Mouse (Mus musculus) intestine, embryonic 14.5 days (tissue): ENCODE measurements at regions not wholly inside any gene's neighbourhood (a gene's known extent, or its start where the extent isn't known, plus 50 kb on each side); places are given as distances from the start of the nearest gene placed in this dataset.

ENCODE experiments used
- ATAC-seq: fragments of 200-750 bp; cut with Nextera tagmentation; replicated peaks from 2 replicates; pipeline ENCODE4 v1.8.0; 2017; ENCODE audit warnings: low read depth, moderate number of reproducible peaks, moderate TSS enrichment, moderate library complexity; ENCODE audit not compliant: low FRiP score, low TSS enrichment
- DNase-seq: peaks from one replicate; pipeline ENCODE4 v3.0.0-alpha.2; 2018; ENCODE audit warnings: low spot score
- H3K27ac ChIP-seq: fragments of 300-500 bp; sonication (generic); 2 replicates; pipeline ENCODE4 v1.5.1; 2014; ENCODE audit warnings: low read depth, mild to moderate bottlenecking, control low read depth
- H3K27me3 ChIP-seq: fragments of 300-500 bp; sonication (generic); replicated peaks from 2 replicates; pipeline ENCODE4 v1.6.1; 2014; ENCODE audit warnings: low read length, control low read depth; ENCODE audit not compliant: control insufficient read depth, insufficient read depth
- H3K36me3 ChIP-seq: fragments of 300-500 bp; sonication (generic); 2 replicates; pipeline ENCODE4 v1.6.1; 2014; ENCODE audit warnings: low read length, control low read depth; ENCODE audit not compliant: control insufficient read depth, insufficient read depth
- H3K4me1 ChIP-seq: fragments of 300-500 bp; sonication (generic); replicated peaks from 2 replicates; pipeline ENCODE4 v1.6.1; 2014; ENCODE audit warnings: low read length, control low read depth, mixed read lengths; ENCODE audit not compliant: control insufficient read depth, insufficient read depth
- H3K4me2 ChIP-seq: fragments of 300-500 bp; sonication (generic); 2 replicates; pipeline ENCODE4 v1.6.1; 2014; ENCODE audit warnings: low read length
- H3K4me3 ChIP-seq: fragments of 300-500 bp; sonication (generic); 2 replicates; pipeline ENCODE4 v1.5.1; 2014; ENCODE audit warnings: low read depth, low read length, control low read depth, mixed read lengths
- H3K9ac ChIP-seq: fragments of 300-500 bp; sonication (generic); 2 replicates; pipeline ENCODE4 v1.6.1; 2014; ENCODE audit warnings: mild to moderate bottlenecking, low read length
- H3K9me3 ChIP-seq: fragments of 300-500 bp; sonication (generic); 2 replicates; pipeline ENCODE4 v1.6.1; 2016; ENCODE audit warnings: low read length, control low read depth; ENCODE audit not compliant: control insufficient read depth
- WGBS: fragments of 180-500 bp; shearing (Covaris S2); extraction: QIAGEN DNeasy Blood & Tissue Kit; methylation state at CpG from one replicate; pipeline ENCODE4 v1.1.7; 2014; 5-methylcytosine and 5-hydroxymethylcytosine counted together

DNA sequence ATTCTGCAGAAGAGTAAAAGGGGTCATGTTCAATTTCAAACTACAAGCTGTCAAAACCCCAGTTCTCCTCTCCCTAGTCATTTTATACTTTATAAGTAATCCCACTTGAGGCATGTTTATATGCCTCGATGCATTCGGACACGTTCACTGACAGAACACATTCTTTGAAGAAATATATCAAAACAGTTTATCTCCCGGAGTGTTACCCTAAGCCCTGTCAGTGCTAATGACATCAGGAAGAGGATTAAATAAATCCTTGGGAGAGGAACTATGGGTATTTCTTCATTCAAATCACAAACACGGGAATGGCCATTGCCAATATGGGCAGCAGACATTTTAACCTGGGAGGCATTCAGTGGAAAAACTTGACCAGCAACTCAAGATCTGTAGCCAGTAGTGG lies 1208.1 kb upstream of the Adgrl2 start:
- H3K27me3 ChIP-seq, result no peaks in the 10 kb centered on the region
- no peaks in the 10 kb centered on the region for H3K9me3 ChIP-seq
- no peak overlapping the region for H3K9ac ChIP-seq
- WGBS, result 30% methylated on average over 5 of the region's 5 CpGs
- ATAC-seq (no peak), DNase-seq (no peak)
- H3K4me2 ChIP-seq, result no peak overlapping the region
- no peaks in the 10 kb centered on the region; the same call in 1 of the 2 replicates for H3K4me1 ChIP-seq
- H3K27ac ChIP-seq, result no peak overlapping the region
- H3K36me3 ChIP-seq, result no peaks in the 10 kb centered on the region
- no peak overlapping the region for H3K4me3 ChIP-seq

DNA sequence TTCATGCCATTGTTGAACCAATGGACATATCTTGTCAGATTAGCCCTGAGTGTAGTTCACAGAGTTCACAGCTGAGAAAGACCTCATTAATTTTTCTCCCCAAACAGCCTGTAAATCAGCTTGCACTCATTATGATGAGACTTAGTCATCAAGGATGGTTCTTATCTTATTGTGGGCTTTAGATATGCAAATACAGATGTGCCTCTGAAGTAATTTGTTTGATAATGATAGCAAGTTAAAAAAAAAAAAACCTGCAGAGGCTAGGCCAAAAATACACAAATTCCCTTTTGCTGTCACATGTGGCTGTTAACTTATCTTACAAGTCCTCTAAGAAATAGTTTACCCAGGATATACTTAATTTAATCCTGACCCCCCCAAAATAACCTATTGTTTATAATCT lies 1215.5 kb upstream of the Adgrl2 start:
- no peak for ATAC-seq
- Histone ChIP-seq H3K4me1 (no peaks in the 10 kb centered on the region), H3K36me3 (no peaks in the 10 kb centered on the region), H3K27me3 (no peaks in the 10 kb centered on the region), H3K27ac (no peak overlapping the region), H3K9ac (no peak overlapping the region), H3K4me3 (no peak overlapping the region), H3K9me3 (no peaks in the 10 kb centered on the region), H3K4me2 (no peak overlapping the region)
- no peak for DNase-seq

DNA sequence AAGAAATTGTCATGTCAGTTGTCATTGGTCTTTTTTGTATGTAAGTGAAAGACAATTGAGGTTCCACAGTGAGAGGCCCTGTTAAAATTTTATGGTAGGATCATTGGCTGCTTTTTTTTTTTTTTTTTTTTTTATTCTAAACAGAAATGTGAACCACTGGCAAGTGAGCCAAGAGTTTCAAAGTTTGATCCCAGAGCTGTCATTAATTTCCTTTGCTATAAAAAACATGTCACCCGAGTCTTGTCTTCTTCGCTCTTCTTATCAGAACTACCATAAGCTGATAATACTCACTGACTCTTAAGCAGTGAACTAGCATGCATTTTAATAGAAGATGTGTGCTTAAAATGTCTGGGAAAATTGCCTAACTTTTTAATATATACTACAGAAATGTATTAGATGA lies 1204.4 kb upstream of the Adgrl4 start:
- Histone ChIP-seq H3K4me1 (no peaks in the 10 kb centered on the region), H3K9ac (no peak overlapping the region), H3K9me3 (no peaks in the 10 kb centered on the region), H3K27me3 (no peaks in the 10 kb centered on the region), H3K36me3 (no peaks in the 10 kb centered on the region), H3K4me2 (no peak overlapping the region), H3K4me3 (no peak overlapping the region), H3K27ac (no peak overlapping the region)
- no peak for ATAC-seq
- 76% methylated on average over 2 of the region's 2 CpGs for WGBS
- no peak for DNase-seq

DNA sequence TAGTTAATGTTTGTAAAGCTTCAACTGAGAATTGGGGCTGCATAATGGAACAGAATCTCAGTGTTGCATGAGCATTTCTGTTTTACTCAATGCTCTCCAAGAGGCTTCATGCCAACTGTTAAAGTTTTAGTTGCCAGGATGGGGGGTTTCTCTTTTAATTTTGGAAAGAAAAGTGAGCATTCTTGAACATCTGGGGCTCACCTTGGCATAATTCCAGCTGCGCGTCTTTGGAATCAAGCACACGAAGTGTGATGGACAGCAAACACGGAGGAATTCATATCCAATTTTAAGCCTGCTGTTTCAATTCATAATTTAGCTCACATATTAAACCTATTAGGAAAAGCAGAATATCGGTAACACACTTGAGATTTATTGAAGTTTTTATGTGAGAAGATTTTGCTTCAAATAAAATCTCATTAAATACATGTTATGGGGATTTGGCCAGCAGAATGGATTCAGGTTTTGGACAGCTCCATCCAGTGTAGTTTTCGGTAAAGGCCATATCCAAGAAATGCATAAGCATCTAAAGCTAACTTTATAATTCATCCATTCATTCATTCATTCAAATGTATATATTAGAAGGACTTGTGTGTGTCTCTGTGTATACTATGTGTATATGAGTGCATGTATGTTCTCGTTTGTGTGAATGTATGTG lies 1200.6 kb upstream of the Adgrl4 start:
- Histone ChIP-seq H3K27me3 (no peaks in the 10 kb centered on the region), H3K36me3 (no peaks in the 10 kb centered on the region), H3K4me3 (no peak overlapping the region), H3K9me3 (no peaks in the 10 kb centered on the region), H3K9ac (no peak overlapping the region), H3K4me2 (no peak overlapping the region), H3K27ac (no peak overlapping the region), H3K4me1 (no peaks in the 10 kb centered on the region)
- WGBS, result 84% methylated on average over 7 of the region's 7 CpGs
- no peak for DNase-seq
- ATAC-seq, result no peak

DNA sequence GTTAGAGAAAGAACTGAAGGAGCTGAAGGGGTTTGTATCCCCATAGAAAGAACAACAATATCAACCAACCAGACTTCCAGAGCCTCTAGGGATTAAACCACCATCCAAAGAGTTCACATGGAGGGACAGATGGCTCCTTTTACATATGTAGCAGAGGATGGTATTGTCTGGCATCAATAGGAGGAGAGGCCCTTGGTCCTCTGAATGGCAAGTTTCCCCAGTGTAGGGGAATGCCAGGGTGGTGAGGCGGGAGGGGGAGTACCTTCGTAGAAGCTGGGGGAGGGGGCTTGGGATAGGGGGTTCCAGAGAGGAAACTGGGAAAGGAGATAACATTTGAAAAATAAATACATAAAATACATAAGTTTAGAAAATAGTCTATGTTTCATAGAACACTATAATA lies 1162.6 kb upstream of the Adgrl4 start:
- no peak overlapping the region for H3K4me3 ChIP-seq
- H3K9me3 ChIP-seq, result no peaks in the 10 kb centered on the region
- no peak overlapping the region for H3K9ac ChIP-seq
- DNase-seq (no peak), ATAC-seq (no peak)
- H3K36me3 ChIP-seq, result no peaks in the 10 kb centered on the region
- no peaks in the 10 kb centered on the region for H3K4me1 ChIP-seq
- no peak overlapping the region for H3K4me2 ChIP-seq
- H3K27ac ChIP-seq, result no peak overlapping the region
- H3K27me3 ChIP-seq, result no peaks in the 10 kb centered on the region
- WGBS, result 94% methylated on average over 2 of the region's 2 CpGs

DNA sequence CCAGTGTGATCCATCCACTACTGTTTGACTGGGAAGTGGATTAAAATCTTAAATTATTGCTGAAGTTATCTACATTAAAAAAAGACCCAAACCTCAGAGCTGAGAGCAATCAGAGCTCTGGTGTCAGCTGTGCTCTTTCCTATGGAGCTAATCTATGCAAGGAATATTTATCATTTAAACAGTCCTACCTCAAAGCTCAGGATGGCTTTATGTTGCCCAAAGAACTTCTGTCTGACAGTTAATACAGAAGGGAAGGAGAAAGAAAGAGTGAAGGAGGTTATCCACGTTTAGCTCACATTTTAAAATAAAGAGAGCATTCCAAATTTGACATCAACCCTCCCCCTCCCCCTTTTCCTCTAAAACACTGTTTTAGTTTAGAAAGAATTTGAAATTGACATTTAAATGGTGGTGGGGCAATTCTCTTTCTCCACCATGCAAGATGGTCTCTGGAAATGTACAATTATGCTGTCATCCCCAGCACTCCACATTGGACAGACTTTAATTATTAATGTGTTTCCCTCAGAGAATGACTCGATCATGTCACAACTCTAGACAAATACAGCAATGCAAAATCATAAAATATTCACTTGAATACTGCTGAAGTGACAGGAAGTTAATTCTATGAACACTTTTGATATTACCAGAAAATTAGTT lies 1141.5 kb upstream of the Adgrl4 start:
- 59% methylated on average over 2 of the region's 2 CpGs for WGBS
- Histone ChIP-seq H3K36me3 (no peaks in the 10 kb centered on the region), H3K27ac (no peak overlapping the region), H3K9ac (no peak overlapping the region), H3K9me3 (no peaks in the 10 kb centered on the region), H3K27me3 (no peaks in the 10 kb centered on the region), H3K4me1 (no peaks in the 10 kb centered on the region), H3K4me3 (no peak overlapping the region), H3K4me2 (no peak overlapping the region)
- DNase-seq, result no peak
- no peak for ATAC-seq

DNA sequence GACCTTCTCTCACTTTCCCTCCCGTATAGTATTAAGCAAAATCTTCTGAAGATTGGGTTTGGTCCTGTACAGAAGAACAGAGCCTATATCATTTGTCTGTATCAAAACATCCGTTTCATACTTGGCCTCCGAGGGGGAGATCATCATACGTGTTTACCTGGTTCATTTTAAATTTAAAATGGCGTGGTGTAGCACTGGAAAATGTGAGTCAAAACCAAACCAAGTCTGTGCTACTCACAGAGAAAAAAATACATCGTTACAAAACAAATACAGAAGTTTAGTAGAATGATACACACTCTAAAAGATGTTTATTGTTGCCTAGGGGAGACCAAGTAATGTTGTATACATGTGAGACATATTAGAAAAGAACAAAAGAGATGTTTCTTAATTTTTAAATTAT lies 1108.9 kb upstream of the Adgrl4 start:
- no peak overlapping the region for H3K27ac ChIP-seq
- 87% methylated on average over 6 of the region's 6 CpGs for WGBS

DNA sequence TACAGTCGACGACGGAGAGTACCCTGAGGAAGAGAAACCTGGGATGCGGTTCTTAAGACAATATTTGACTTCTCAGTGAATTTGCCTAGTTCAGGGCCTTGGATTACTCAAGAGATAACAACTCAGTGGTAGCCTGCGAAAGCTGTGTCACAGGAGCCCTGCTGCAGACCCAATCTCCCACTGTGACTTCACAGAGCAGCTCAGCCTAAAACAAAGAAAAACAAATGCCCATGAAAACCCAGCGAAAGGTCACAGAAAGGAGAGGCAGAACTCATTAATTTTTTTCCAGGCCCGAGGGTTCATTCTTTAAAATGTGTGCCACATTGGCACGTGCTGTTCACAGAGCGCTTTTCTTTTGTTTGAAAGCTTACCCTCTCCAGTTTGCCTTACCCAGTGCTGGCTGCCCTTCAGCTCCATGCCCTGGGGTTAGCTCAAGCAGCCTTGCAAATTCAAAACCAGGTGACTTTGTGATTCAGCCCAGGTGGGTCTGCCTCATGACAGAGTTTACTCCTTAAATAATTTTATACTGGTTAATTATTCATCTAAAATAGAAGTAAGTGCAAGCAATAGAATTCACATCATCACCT lies 1085.5 kb upstream of the Adgrl4 start:
- ATAC-seq (no peak), DNase-seq (no peak)
- no peaks in the 10 kb centered on the region for H3K27me3 ChIP-seq
- H3K4me3 ChIP-seq, result no peak overlapping the region
- H3K4me1 ChIP-seq, result no peaks in the 10 kb centered on the region
- 44% methylated on average over 9 of the region's 9 CpGs for WGBS
- H3K9ac ChIP-seq, result no peak overlapping the region
- no peaks in the 10 kb centered on the region for H3K36me3 ChIP-seq
- H3K9me3 ChIP-seq, result no peaks in the 10 kb centered on the region
- H3K27ac ChIP-seq, result no peak overlapping the region
- H3K4me2 ChIP-seq, result no peak overlapping the region

More for the DNA sequence above, 1108.9 kb upstream of the Adgrl4 start:
- Histone ChIP-seq H3K4me3 (no peak overlapping the region), H3K9ac (no peak overlapping the region), H3K9me3 (no peaks in the 10 kb centered on the region), H3K4me2 (no peak overlapping the region), H3K4me1 (no peaks in the 10 kb centered on the region), H3K36me3 (no peaks in the 10 kb centered on the region), H3K27me3 (no peaks in the 10 kb centered on the region)
- DNase-seq, result no peak
- ATAC-seq, result no peak

DNA sequence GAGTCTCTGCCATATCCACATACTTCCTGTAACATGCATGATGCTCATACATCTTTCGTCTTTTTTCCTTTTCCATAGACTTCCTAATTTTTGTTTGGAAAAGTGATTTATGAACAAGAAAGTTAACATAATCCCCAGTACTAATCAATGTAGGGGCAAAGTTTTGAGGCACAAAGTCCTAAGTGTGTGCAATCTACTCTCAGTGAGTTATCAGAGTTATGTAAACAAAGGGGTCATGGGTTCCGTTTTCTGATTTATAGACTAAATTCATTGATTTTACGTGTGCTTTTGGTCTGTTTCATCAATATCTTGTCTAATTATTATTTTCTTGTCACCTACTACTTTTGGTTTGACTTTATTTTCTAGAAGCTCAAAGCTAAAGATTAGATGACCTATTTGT lies 1071.9 kb upstream of the Adgrl4 start:
- no peaks in the 10 kb centered on the region for H3K4me1 ChIP-seq
- ATAC-seq (no peak), DNase-seq (no peak)
- no peaks in the 10 kb centered on the region for H3K9me3 ChIP-seq
- no peaks in the 10 kb centered on the region for H3K27me3 ChIP-seq
- H3K36me3 ChIP-seq, result no peaks in the 10 kb centered on the region
- no peak overlapping the region for H3K9ac ChIP-seq
- H3K4me3 ChIP-seq, result no peak overlapping the region
- no peak overlapping the region for H3K27ac ChIP-seq
- H3K4me2 ChIP-seq, result no peak overlapping the region
- 70% methylated on average over 3 of the region's 3 CpGs for WGBS
